Mouse (Mus musculus): Measurements from ENCODE around the gene Rnpepl1. TPM values are rescaled to one million over a fixed set of nuclear protein-coding genes. Genes with fewer than 3 reads are reported as not detected.

The Rnpepl1 gene
- polyA plus RNA-seq, 1 experiment, result 249 TPM

GRCm38 (mm10) chr1:92914239-92914638 lies 3.7 kb downstream of the Rnpepl1 start:
- no peak for TF ChIP-seq POLR2A (IDR thresholded peaks at IDR 0.05; ENCODE audit: borderline replicate concordance, extremely low read depth, low read depth, low read length)
- no peak for TF ChIP-seq CTCF (IDR thresholded peaks at IDR 0.05; ENCODE audit: insufficient read depth, low read length)
- WGBS, result 81% methylated on average over 4 of the region's 4 CpGs
- no peak overlapping the region for H3K4me3 ChIP-seq (replicated peaks; ENCODE audit: extremely low read depth, low read depth, low read length)
- H3K4me1 ChIP-seq (ENCODE audit: control insufficient read depth, insufficient read depth, low read length), result peaks cover 20% of the 10 kb centered on the region
- no peak for DNase-seq

- no peak for DNase-seq
- 92% methylated on average over 11 of the region's 11 CpGs for WGBS
- TF ChIP-seq CTCF (IDR thresholded peaks at IDR 0.05; ENCODE audit: insufficient read depth, low read length) (no peak), POLR2A (IDR thresholded peaks at IDR 0.05; ENCODE audit: borderline replicate concordance, extremely low read depth, low read depth, low read length) (no peak)
- Histone ChIP-seq H3K4me1 (ENCODE audit: control insufficient read depth, insufficient read depth, low read length) (peaks cover 15% of the 10 kb centered on the region), H3K4me3 (replicated peaks; ENCODE audit: extremely low read depth, low read depth, low read length) (no peak overlapping the region)
These were observed 4.4 kb downstream of the Rnpepl1 start for GRCm38 (mm10) chr1:92914993-92915392.

- H3K4me1 ChIP-seq (ENCODE audit: control insufficient read depth, insufficient read depth, low read length), result peaks cover 12% of the 10 kb centered on the region
- TF ChIP-seq POLR2A (IDR thresholded peaks at IDR 0.05; ENCODE audit: borderline replicate concordance, extremely low read depth, low read depth, low read length) (no peak), CTCF (IDR thresholded peaks at IDR 0.05; ENCODE audit: insufficient read depth, low read length) (no peak)
- H3K4me3 ChIP-seq (replicated peaks; ENCODE audit: extremely low read depth, low read depth, low read length), result no peak overlapping the region
- no peak for DNase-seq
- WGBS, result 90% methylated on average over 9 of the region's 9 CpGs
These were observed 6.1 kb downstream of the Rnpepl1 start for GRCm38 (mm10) chr1:92916725-92917124.

- DNase-seq, result no peak
- no peak for TF ChIP-seq POLR2A (IDR thresholded peaks at IDR 0.05; ENCODE audit: borderline replicate concordance, extremely low read depth, low read depth, low read length)
- TF ChIP-seq CTCF (IDR thresholded peaks at IDR 0.05; ENCODE audit: insufficient read depth, low read length), result no peak
- WGBS, result 97% methylated on average over 11 of the region's 11 CpGs
- Histone ChIP-seq H3K4me3 (replicated peaks; ENCODE audit: extremely low read depth, low read depth, low read length) (no peak overlapping the region), H3K4me1 (ENCODE audit: control insufficient read depth, insufficient read depth, low read length) (no peaks in the 10 kb centered on the region)
These were observed 8.6 kb downstream of the Rnpepl1 start for GRCm38 (mm10) chr1:92919151-92919550.

- no peaks in the 10 kb centered on the region for H3K4me1 ChIP-seq (ENCODE audit: control insufficient read depth, insufficient read depth, low read length)
- H3K4me3 ChIP-seq (replicated peaks; ENCODE audit: extremely low read depth, low read depth, low read length), result no peak overlapping the region
- no peak for TF ChIP-seq CTCF (IDR thresholded peaks at IDR 0.05; ENCODE audit: insufficient read depth, low read length)
- TF ChIP-seq POLR2A (IDR thresholded peaks at IDR 0.05; ENCODE audit: borderline replicate concordance, extremely low read depth, low read depth, low read length), result no peak
- WGBS, result 69% methylated on average over 12 of the region's 12 CpGs
- DNase-seq, result no peak
These were observed 9.2 kb downstream of the Rnpepl1 start for GRCm38 (mm10) chr1:92919775-92920174.

GRCm38 (mm10) chr1:92920474-92921200 lies 10.1 kb downstream of the Rnpepl1 start:
- no peaks in the 10 kb centered on the region for H3K4me1 ChIP-seq (ENCODE audit: control insufficient read depth, insufficient read depth, low read length)
- H3K4me3 ChIP-seq (replicated peaks; ENCODE audit: extremely low read depth, low read depth, low read length), result no peak overlapping the region
- DNase-seq, result no peak
- 76% methylated on average over 7 of the region's 7 CpGs for WGBS
- no peak for TF ChIP-seq CTCF (IDR thresholded peaks at IDR 0.05; ENCODE audit: insufficient read depth, low read length)
- no peak for TF ChIP-seq POLR2A (IDR thresholded peaks at IDR 0.05; ENCODE audit: borderline replicate concordance, extremely low read depth, low read depth, low read length)

GRCm38 (mm10) chr1:92921496-92921895 lies 10.9 kb downstream of the Rnpepl1 start:
- no peak for DNase-seq
- Histone ChIP-seq H3K4me1 (ENCODE audit: control insufficient read depth, insufficient read depth, low read length) (no peaks in the 10 kb centered on the region), H3K4me3 (replicated peaks; ENCODE audit: extremely low read depth, low read depth, low read length) (no peak overlapping the region)
- WGBS, result 90% methylated on average over 4 of the region's 4 CpGs
- TF ChIP-seq CTCF (IDR thresholded peaks at IDR 0.05; ENCODE audit: insufficient read depth, low read length) (no peak), POLR2A (IDR thresholded peaks at IDR 0.05; ENCODE audit: borderline replicate concordance, extremely low read depth, low read depth, low read length) (no peak)

- H3K4me3 ChIP-seq (replicated peaks; ENCODE audit: extremely low read depth, low read depth, low read length), result no peak overlapping the region
- no peak for DNase-seq
- peaks cover 5% of the 10 kb centered on the region for H3K4me1 ChIP-seq (ENCODE audit: control insufficient read depth, insufficient read depth, low read length)
- 11% methylated on average over 1 of the region's 1 CpGs for WGBS
- TF ChIP-seq POLR2A (IDR thresholded peaks at IDR 0.05; ENCODE audit: borderline replicate concordance, extremely low read depth, low read depth, low read length) (no peak), CTCF (IDR thresholded peaks at IDR 0.05; ENCODE audit: insufficient read depth, low read length) (no peak)
These were observed 19.7 kb downstream of the Rnpepl1 start for GRCm38 (mm10) chr1:92930171-92930706.

GRCm38 (mm10) chr1:92933611-92934010 lies 23.0 kb downstream of the Rnpepl1 start:
- H3K4me3 ChIP-seq (replicated peaks; ENCODE audit: extremely low read depth, low read depth, low read length), result peak overlapping the region; percentile 70
- peaks cover 9% of the 10 kb centered on the region for H3K4me1 ChIP-seq (ENCODE audit: control insufficient read depth, insufficient read depth, low read length)
- no peak for DNase-seq
- TF ChIP-seq CTCF (IDR thresholded peaks at IDR 0.05; ENCODE audit: insufficient read depth, low read length) (no peak), POLR2A (IDR thresholded peaks at IDR 0.05; ENCODE audit: borderline replicate concordance, extremely low read depth, low read depth, low read length) (no peak)
- 62% methylated on average over 4 of the region's 4 CpGs for WGBS
